Mouse (Mus musculus): ENCODE data around the gene Slc44a1. TPM values are rescaled to one million over a fixed set of nuclear protein-coding genes. Genes with fewer than 3 reads are reported as not detected.

The Slc44a1 gene
- total RNA-seq, 2 experiments from 2014 or later, result 85.2 to 95.7 TPM

Other genes with a start within 250 kb of the Slc44a1 start
- gene Fsd1l, start 191.1 kb downstream of the Slc44a1 start, total RNA-seq (2021), result 1 to 10 TPM; 5.3 to 7.5 TPM

All from adrenal gland, adult 18-20 months (tissue).